Mouse (Mus musculus) MEL (cell line): ENCODE measurements around the gene Klhl12. TPM values are rescaled to one million over a fixed set of nuclear protein-coding genes. Genes with fewer than 3 reads are reported as not detected.

Source experiments
- DNase-seq: peaks from one replicate; pipeline ENCODE4 v3.0.0; 2011; ENCODE audit warnings: low read depth, low spot score
- H3K27ac ChIP-seq: 2 replicates; pipeline ENCODE4 v1.5.1; 2012; ENCODE audit warnings: low read depth, mild to moderate bottlenecking, control low read depth, low read length, moderate library complexity; ENCODE audit not compliant: control insufficient read depth
- H3K27me3 ChIP-seq, 2 experiments: fragments of 150-350 bp in 1 of 2; sonication (generic) in 1 of 2; 2 replicates each; pipeline ENCODE4 v1.6.1; 2012; ENCODE audit warnings: low read length in 2 of 2, mild to moderate bottlenecking in 2 of 2, improper control_type of control experiment in 1 of 2, moderate library complexity in 1 of 2; ENCODE audit not compliant: insufficient read depth in 2 of 2, control insufficient read depth in 1 of 2
- H3K36me3 ChIP-seq, 2 experiments: 2 replicates each; pipeline ENCODE4 v1.6.1; 2012 to 2014; ENCODE audit warnings: low read length in 2 of 2, improper control_type of control experiment in 1 of 2, inconsistent platforms in 1 of 2, mild to moderate bottlenecking in 1 of 2; ENCODE audit not compliant: insufficient read depth in 2 of 2, control insufficient read depth in 1 of 2
- H3K4me1 ChIP-seq, 2 experiments: fragments of 150-350 bp in 1 of 2; sonication (generic) in 1 of 2; 2 replicates each; pipeline ENCODE4 v1.6.1; 2012; ENCODE audit warnings: low read length in 2 of 2, improper control_type of control experiment in 1 of 2, mild to moderate bottlenecking in 1 of 2; ENCODE audit not compliant: insufficient read depth in 2 of 2, control insufficient read depth in 1 of 2
- H3K4me3 ChIP-seq, 2 experiments: fragments of 150-350 bp in 1 of 2; sonication (generic) in 1 of 2; 2 replicates each; pipeline ENCODE4 v1.5.1; 2012; ENCODE audit warnings: low read depth in 2 of 2, low read length in 2 of 2, mild to moderate bottlenecking in 2 of 2, moderate library complexity in 2 of 2, control low read depth in 1 of 2, improper control_type of control experiment in 1 of 2; ENCODE audit not compliant: control insufficient read depth in 1 of 2, insufficient read depth in 1 of 2
- H3K79me2 ChIP-seq: 2 replicates; pipeline ENCODE4 v1.6.1; 2012; ENCODE audit warnings: mild to moderate bottlenecking, low read length, moderate library complexity; ENCODE audit not compliant: control insufficient read depth, poor library complexity, insufficient read depth
- H3K9ac ChIP-seq: 2 replicates; pipeline ENCODE4 v1.6.1; 2012; ENCODE audit warnings: low read depth, mild to moderate bottlenecking, control low read depth, low read length, moderate library complexity; ENCODE audit not compliant: control insufficient read depth, poor library complexity, severe bottlenecking
- H3K9me3 ChIP-seq: fragments of 150-350 bp; sonication (generic); replicated peaks from 2 replicates; pipeline ENCODE4 v1.6.1; 2012; ENCODE audit warnings: mild to moderate bottlenecking, low read length, improper control_type of control experiment, moderate library complexity; ENCODE audit not compliant: insufficient read depth
- BHLHE40 ChIP-seq: IDR thresholded peaks from 2 replicates; pipeline ENCODE4 v1.6.1; 2012; ENCODE audit warnings: low read depth, mild to moderate bottlenecking, inconsistent platforms, low read length, improper control_type of control experiment, borderline replicate concordance
- CHD2 ChIP-seq: IDR thresholded peaks from 2 replicates; pipeline ENCODE4 v1.6.1; 2011; ENCODE audit warnings: low read length, improper control_type of control experiment
- E2F4 ChIP-seq: IDR thresholded peaks from 2 replicates; pipeline ENCODE4 v1.6.1; 2011; ENCODE audit warnings: low read depth, low read length, improper control_type of control experiment, borderline replicate concordance
- EP300 ChIP-seq, 2 experiments: IDR thresholded peaks; 2 replicates each; pipeline ENCODE4 v1.6.1; 2011; ENCODE audit warnings: improper control_type of control experiment in 2 of 2, low read length in 2 of 2, low read depth in 1 of 2, mild to moderate bottlenecking in 1 of 2
- MAX ChIP-seq: IDR thresholded peaks from 2 replicates; pipeline ENCODE4 v1.6.1; 2011; ENCODE audit warnings: low read length, improper control_type of control experiment
- POLR2AphosphoS2 ChIP-seq: IDR thresholded peaks from 2 replicates; pipeline ENCODE4 v1.6.1; 2011; ENCODE audit warnings: low read length, improper control_type of control experiment
- TCF12 ChIP-seq: IDR thresholded peaks from 2 replicates; pipeline ENCODE4 v1.6.1; 2014; ENCODE audit warnings: low read depth, mild to moderate bottlenecking, inconsistent platforms, low read length, improper control_type of control experiment, moderate library complexity
- ZC3H11A ChIP-seq: IDR thresholded peaks from 2 replicates; pipeline ENCODE4 v1.6.1; 2012; ENCODE audit warnings: low read depth, mild to moderate bottlenecking, inconsistent platforms, low read length, improper control_type of control experiment
- ZKSCAN1 ChIP-seq: IDR thresholded peaks from 2 replicates; pipeline ENCODE4 v1.6.1; 2012; ENCODE audit warnings: low read depth, mild to moderate bottlenecking, inconsistent platforms, low read length, improper control_type of control experiment, moderate library complexity
- polyA plus RNA-seq, 2 experiments: library from polyadenylated mRNA; stranded (reverse) in 1 of 2; unstranded in 1 of 2; fragments of >175 nt in 1 of 2; fragments of >200 nt in 1 of 2; gene quantifications; 2 replicates each; pipeline versions ENCODE4 v1.2.1 to v1.2.4; 2012; ENCODE audit warnings: low replicate concordance in 2 of 2, low read depth in 1 of 2; ENCODE audit not compliant: insufficient read length in 2 of 2, insufficient read depth in 1 of 2, missing spikeins in 1 of 2
- total RNA-seq: library from RNA; depleted of rRNA; stranded (reverse); fragments of 300-350 nt; gene quantifications from 2 replicates; pipeline ENCODE4 v1.2.3, GENCODE M21; 2012

Gene Klhl12
- total and polyA plus RNA-seq, 3 experiments, result 20.8 to 26.4 TPM; not detected in 1

GRCm38 (mm10) chr1:134454904-134455824 lies at the start of gene Klhl12 (continued):
- TF ChIP-seq ZC3H11A (0 out of 2 replicates have a peak, but pooled peaks have one; percentile 13), EP300 (IDR thresholded peaks at IDR 0.05; ENCODE audit: low read depth in 1 of 2, low read length in 2 of 2) (0 out of 4 replicates have a peak, but pooled peaks of 1 of the 2 experiments have one; percentile 21), POLR2AphosphoS2 (peak; percentile 79), E2F4 (no peak), MAX (no peak)
- TF ChIP-seq, all 39 proteins: peak for 17

- H3K4me3 ChIP-seq, result peak overlapping the region; percentile 86 to 89
- DNase-seq, result peak; percentile 81
- peak overlapping the region; percentile 91 for H3K27ac ChIP-seq
- H3K27me3 ChIP-seq, result no peaks in the 10 kb centered on the region
- TF ChIP-seq POLR2AphosphoS2 (no peak), EP300 (IDR thresholded peaks at IDR 0.05; ENCODE audit: low read depth in 1 of 2, low read length in 2 of 2) (peak in 1 of 2 experiments; percentile 25; a peak in 1 of 4 replicates), TCF12 (0 out of 2 replicates have a peak, but pooled peaks have one; percentile 3), CHD2 (no peak)
- H3K4me1 ChIP-seq, result peaks cover 4 to 16% of the 10 kb centered on the region in 2 experiments; a peak in 2 of 4 replicates
- H3K9me3 ChIP-seq, result no peaks in the 10 kb centered on the region
- peaks cover 21 to 33% of the 10 kb centered on the region in 2 experiments; a peak in 3 of 4 replicates for H3K36me3 ChIP-seq
- peaks cover 21% of the 10 kb centered on the region for H3K79me2 ChIP-seq
- peak overlapping the region; percentile 88 for H3K9ac ChIP-seq
These were observed 48.9 kb upstream of the Klhl12 start for GRCm38 (mm10) chr1:134406414-134406771.

GRCm38 (mm10) chr1:134408080-134408479 lies 47.3 kb upstream of the Klhl12 start:
- TF ChIP-seq ZKSCAN1 (no peak), BHLHE40 (no peak)
- Histone ChIP-seq H3K27me3 (no peaks in the 10 kb centered on the region), H3K9ac (no peak overlapping the region), H3K9me3 (no peaks in the 10 kb centered on the region), H3K36me3 (peaks cover 21 to 35% of the 10 kb centered on the region in 2 experiments), H3K79me2 (peaks cover 21% of the 10 kb centered on the region), H3K4me3 (no peak overlapping the region), H3K4me1 (peaks cover 4 to 16% of the 10 kb centered on the region in 2 experiments; a peak in 2 of 4 replicates), H3K27ac (no peak overlapping the region)
- no peak for DNase-seq
